ENCODE assay signal across 1 mouse cellular context in the genomic region with DNA sequence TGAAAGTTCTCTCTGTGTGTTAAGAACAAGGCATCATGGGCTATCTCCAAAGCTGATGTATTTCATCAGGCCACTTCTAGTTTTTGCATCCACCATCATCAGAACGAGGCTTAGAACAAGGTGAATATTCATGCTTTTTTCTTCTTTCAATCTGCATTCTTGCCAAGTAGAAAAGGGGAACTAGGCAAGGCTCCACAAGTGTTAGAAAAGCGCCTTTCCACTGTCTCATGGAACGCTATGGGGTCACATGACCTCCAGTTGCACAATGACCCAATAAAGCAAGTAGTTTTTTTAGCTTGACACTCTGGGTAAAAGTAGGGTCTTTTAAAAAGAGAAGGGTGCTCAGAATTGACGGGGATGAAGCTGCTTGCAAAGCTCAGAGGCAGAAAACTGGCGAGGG.
TF ChIP-seq lines count a peak whose summit lies in the region.

No protein-coding gene starts in this region.

TF ChIP-seq in CH12.LX, 34 proteins besides CTCF, POLR2A, EP300 and RAD21 (continued from another document):
- TF ChIP-seq PAX5 (IDR thresholded peaks at IDR 0.05; ENCODE audit: low read length): no peak
